Mouse (Mus musculus): ENCODE measurements around the gene Sfrp4.

GRCm38 (mm10) chr13:19674025-19674424, 51.1 kb downstream of the Sfrp4 start:
- TF ChIP-seq POLR2A (IDR thresholded peaks at IDR 0.05; ENCODE audit: borderline replicate concordance, control insufficient read depth, low read depth, low read length): no peak
- TF ChIP-seq CTCF (IDR thresholded peaks at IDR 0.05; ENCODE audit: control insufficient read depth, insufficient read depth, low read length): no peak
